In the genomic region with DNA sequence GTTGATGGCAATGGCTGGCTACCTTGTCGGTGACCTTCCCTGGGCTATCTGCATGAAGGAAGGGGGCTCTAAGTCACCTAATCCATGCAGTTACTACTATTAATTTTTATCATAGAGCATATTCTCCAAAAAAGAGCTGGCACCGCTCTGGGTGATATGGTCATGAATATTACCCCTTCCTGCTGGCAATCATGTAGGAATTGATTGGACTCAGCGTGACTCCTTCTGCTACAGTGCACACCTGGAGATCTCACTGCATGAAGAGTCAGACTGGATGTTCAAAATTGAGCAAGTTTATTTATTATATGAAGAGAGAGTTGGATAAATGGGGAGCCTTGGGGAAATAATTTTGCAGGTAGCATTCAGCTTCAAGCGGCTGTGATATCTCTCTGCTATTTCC, we compare ENCODE assay signal across 16 mouse cellular contexts.
DNase-seq lines count a peak whose midpoint lies in the region.
"Had no signal": no experiment of that assay in that cellular context is flagged by ENCODE, and none has a peak within 500 bp of the region (broad histone marks: within the 10 kb centered on the region; RNA-seq: fewer than 3 reads in every experiment).

No protein-coding gene starts in this region.

- peak; percentile 53 to 54 for DNase-seq in cerebellum, postnatal 10 days
- DNase-seq in cerebellum, adult 9-11 months, result no peak
- peak; percentile 27 to 31 for DNase-seq in cerebellum, postnatal 14 days
- DNase-seq in cerebellum, adult 8-10 months, result no peak
- DNase-seq in heart, adult 11 months, result peak; percentile 24
- DNase-seq in heart, postnatal 10 days, result no peak
- DNase-seq: adrenal gland, adult 2 months; adrenal gland, adult 8-10 months; adrenal gland, postnatal 10 days; adrenal gland, postnatal 14 days; adrenal gland, postnatal 25 days; adrenal gland, postnatal 36 days; B cell, adult 2 months; cerebellum, adult 11 months; cerebellum, adult 11-12 months; cerebellum, adult 18-20 months had no signal

- intact Hi-C loops in heart, postnatal 10 days (cut with DNase I), result no loop called here

Comparison
In these comparisons a context has a peak if more than half of its experiments do, and no peak if none do; other contexts are left out.
1. DNase-seq: peak in cerebellum, postnatal 10 days (2 of 2), cerebellum, postnatal 14 days (2 of 2) and heart, adult 11 months (single experiment); none in cerebellum, adult 9-11 months (single experiment), cerebellum, adult 8-10 months (single experiment) and heart, postnatal 10 days (0 of 2).